Mouse (Mus musculus): ENCODE data around the gene St6galnac1.

Gene St6galnac1

GRCm38 (mm10) chr11:116725031-116725948, 50.0 kb downstream of the St6galnac1 start:
- no peak for DNase-seq

- no peak for DNase-seq
These were observed 52.2 kb downstream of the St6galnac1 start for GRCm38 (mm10) chr11:116723064-116723463.

DNA sequence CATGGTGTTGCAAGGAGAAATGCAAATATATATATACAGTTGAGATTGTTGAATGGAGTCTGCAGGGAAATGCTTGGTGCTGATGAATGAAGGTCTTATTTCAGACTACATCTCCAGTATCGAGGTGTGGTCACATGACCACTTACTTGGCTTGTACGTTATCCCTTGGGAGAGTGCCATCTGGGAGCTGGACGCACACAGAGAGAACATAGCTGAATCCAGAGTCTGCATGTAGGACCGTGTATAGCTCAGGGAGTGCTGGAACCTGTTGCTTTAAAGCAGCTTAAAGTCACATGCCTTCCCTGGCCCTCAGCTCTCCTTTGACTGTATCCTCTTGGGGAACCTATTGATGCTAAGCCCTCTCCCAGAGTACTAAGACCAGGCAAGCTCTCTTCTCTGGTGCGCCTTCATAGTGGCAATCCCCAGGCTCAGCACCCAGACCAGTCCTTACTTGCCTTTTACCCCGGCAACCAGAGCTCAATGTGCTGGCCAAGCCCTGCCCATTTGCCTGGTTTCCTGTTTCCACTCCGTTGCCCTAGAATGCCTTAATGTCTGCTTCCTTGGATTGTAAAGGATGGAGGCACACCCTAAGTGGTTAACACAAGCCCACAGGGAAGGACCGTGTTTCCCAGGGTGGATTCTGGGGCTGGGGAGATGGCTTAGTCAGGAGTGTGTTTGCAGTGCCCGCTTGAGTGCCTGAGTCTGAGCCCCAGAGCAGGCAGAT, 53.6 kb downstream of the St6galnac1 start:
- DNase-seq, result peak in 1 of 2 experiments; percentile 19

GRCm38 (mm10) chr11:116720319-116720865, 54.9 kb downstream of the St6galnac1 start:
- no peak for DNase-seq

All from kidney, postnatal 36 days (tissue).